Mouse (Mus musculus) stomach, postnatal 0 days (tissue): ENCODE measurements at regions not wholly inside any gene's neighbourhood (a gene's known extent, or its start where the extent isn't known, plus 50 kb on each side); places are given as distances from the start of the nearest gene placed in this dataset.
"Not testable (repeated sequence)": the region's sequence is repeated elsewhere in the genome, so short reads cannot be mapped to it uniquely, and the experiment has no call there.

Experiments used
- ATAC-seq: fragments of 200-750 bp; cut with Nextera tagmentation; 2 replicates; pipeline ENCODE4 v1.8.0; 2017; ENCODE audit not compliant: low FRiP score, low TSS enrichment
- DNase-seq: peaks from one replicate; pipeline ENCODE4 v3.0.0-alpha.2; 2016; ENCODE audit warnings: low spot score
- H3K27ac ChIP-seq: fragments of 300-500 bp; sonication (generic); replicated peaks from 2 replicates; pipeline ENCODE4 v1.5.1; 2014; ENCODE audit warnings: mild to moderate bottlenecking, control low read depth
- H3K27me3 ChIP-seq: fragments of 300-500 bp; sonication (generic); 2 replicates; pipeline ENCODE4 v1.6.1; 2014; ENCODE audit warnings: low read length; ENCODE audit not compliant: control insufficient read depth, insufficient read depth
- H3K36me3 ChIP-seq: fragments of 300-500 bp; sonication (generic); 2 replicates; pipeline ENCODE4 v1.6.1; 2014; ENCODE audit warnings: low read length, mixed read lengths; ENCODE audit not compliant: control insufficient read depth, insufficient read depth
- H3K4me1 ChIP-seq: fragments of 300-500 bp; sonication (generic); replicated peaks from 2 replicates; pipeline ENCODE4 v1.6.1; 2014; ENCODE audit warnings: antibody characterized with exemption; ENCODE audit not compliant: control insufficient read depth, insufficient read depth
- H3K4me2 ChIP-seq: fragments of 300-500 bp; sonication (generic); replicated peaks from 2 replicates; pipeline ENCODE4 v1.6.1; 2014; ENCODE audit warnings: low read depth, mild to moderate bottlenecking, control low read depth, moderate library complexity
- H3K4me3 ChIP-seq: fragments of 300-500 bp; sonication (generic); 2 replicates; pipeline ENCODE4 v1.5.1; 2014; ENCODE audit warnings: low read depth, low read length, control low read depth
- H3K9ac ChIP-seq: fragments of 300-500 bp; sonication (generic); 2 replicates; pipeline ENCODE4 v1.6.1; 2014; ENCODE audit warnings: mild to moderate bottlenecking, low read length, control low read depth, mixed read lengths
- H3K9me3 ChIP-seq: fragments of 300-500 bp; sonication (generic); 2 replicates; pipeline ENCODE4 v1.6.1; 2016; ENCODE audit warnings: low read length; ENCODE audit not compliant: control insufficient read depth
- CTCF ChIP-seq: IDR thresholded peaks from 2 replicates; pipeline ENCODE4 v1.5.1; 2016; ENCODE audit warnings: antibody characterized with exemption, low read depth, mild to moderate bottlenecking, moderate library complexity
- EP300 ChIP-seq: optimal IDR thresholded peaks from 2 replicates; pipeline ENCODE3; 2016; ENCODE audit warnings: antibody characterized with exemption
- WGBS: fragments of 180-500 bp; shearing (Covaris S2); extraction: QIAGEN DNeasy Blood & Tissue Kit; methylation state at CpG from one replicate; pipeline ENCODE4 v1.1.7; 2014; 5-methylcytosine and 5-hydroxymethylcytosine counted together

- no peak overlapping the region for H3K9ac ChIP-seq
- no peak overlapping the region for H3K4me2 ChIP-seq
- WGBS: 70% methylated on average over 3 of the region's 3 CpGs
- no peak for ATAC-seq
- H3K27me3 ChIP-seq: no peaks in the 10 kb centered on the region
- DNase-seq: no peak
- TF ChIP-seq EP300 (no peak), CTCF (no peak)
- no peak overlapping the region for H3K27ac ChIP-seq
- H3K36me3 ChIP-seq: no peaks in the 10 kb centered on the region
- H3K4me3 ChIP-seq: no peak overlapping the region
- H3K4me1 ChIP-seq: no peaks in the 10 kb centered on the region
- H3K9me3 ChIP-seq: no peaks in the 10 kb centered on the region
These were observed 113.9 kb downstream of the Mfap3l start for GRCm38 (mm10) chr8:60746486-60746885.

GRCm38 (mm10) chr8:60755704-60756415 is 123.2 kb downstream of the Mfap3l start:
- Histone ChIP-seq H3K4me1 (no peaks in the 10 kb centered on the region), H3K9ac (no peak overlapping the region), H3K27me3 (no peaks in the 10 kb centered on the region), H3K36me3 (no peaks in the 10 kb centered on the region), H3K27ac (no peak overlapping the region), H3K4me3 (no peak overlapping the region), H3K9me3 (no peaks in the 10 kb centered on the region), H3K4me2 (no peak overlapping the region)
- DNase-seq: no peak
- no peak for ATAC-seq
- no peak for TF ChIP-seq EP300
- no peak for TF ChIP-seq CTCF
- 54% methylated on average over 18 of the region's 18 CpGs for WGBS

- no peaks in the 10 kb centered on the region for H3K9me3 ChIP-seq
- H3K4me3 ChIP-seq: no peak overlapping the region
- no peaks in the 10 kb centered on the region for H3K36me3 ChIP-seq
- H3K9ac ChIP-seq: no peak overlapping the region
- H3K4me1 ChIP-seq: no peaks in the 10 kb centered on the region
- TF ChIP-seq CTCF: no peak
- TF ChIP-seq EP300: no peak
- H3K27ac ChIP-seq: no peak overlapping the region
- no peak for ATAC-seq
- no peaks in the 10 kb centered on the region for H3K27me3 ChIP-seq
- H3K4me2 ChIP-seq: no peak overlapping the region
- no peak for DNase-seq
- WGBS: 87% methylated on average over 7 of the region's 7 CpGs
These were observed 126.3 kb upstream of the Hpf1 start for GRCm38 (mm10) chr8:60763959-60764358.

DNA sequence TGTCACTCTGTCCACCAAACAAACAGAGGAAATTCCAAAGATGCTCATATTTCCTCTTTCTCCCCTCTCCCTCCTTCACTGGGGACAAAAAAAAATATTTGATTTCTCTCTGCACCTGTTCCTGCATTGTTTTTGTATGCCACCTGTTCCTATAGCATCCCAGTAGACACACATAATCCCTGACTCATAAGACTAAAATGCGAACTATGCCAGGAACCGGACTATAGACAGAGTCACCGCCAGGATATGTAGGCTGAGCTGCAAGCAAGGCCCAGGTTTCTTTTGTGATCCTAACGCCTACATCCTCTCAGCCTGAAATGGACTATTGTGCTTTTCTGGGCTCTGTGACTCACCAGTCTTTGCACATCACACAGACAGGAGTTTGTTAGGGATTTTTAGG is 116.9 kb upstream of the Hpf1 start:
- Histone ChIP-seq H3K4me2 (no peak overlapping the region), H3K4me1 (no peaks in the 10 kb centered on the region), H3K27me3 (no peaks in the 10 kb centered on the region), H3K4me3 (no peak overlapping the region), H3K9me3 (no peaks in the 10 kb centered on the region), H3K36me3 (no peaks in the 10 kb centered on the region), H3K27ac (no peak overlapping the region), H3K9ac (no peak overlapping the region)
- TF ChIP-seq EP300: no peak
- no peak for TF ChIP-seq CTCF
- DNase-seq: no peak
- WGBS: 31% methylated on average over 4 of the region's 4 CpGs
- no peak for ATAC-seq

DNA sequence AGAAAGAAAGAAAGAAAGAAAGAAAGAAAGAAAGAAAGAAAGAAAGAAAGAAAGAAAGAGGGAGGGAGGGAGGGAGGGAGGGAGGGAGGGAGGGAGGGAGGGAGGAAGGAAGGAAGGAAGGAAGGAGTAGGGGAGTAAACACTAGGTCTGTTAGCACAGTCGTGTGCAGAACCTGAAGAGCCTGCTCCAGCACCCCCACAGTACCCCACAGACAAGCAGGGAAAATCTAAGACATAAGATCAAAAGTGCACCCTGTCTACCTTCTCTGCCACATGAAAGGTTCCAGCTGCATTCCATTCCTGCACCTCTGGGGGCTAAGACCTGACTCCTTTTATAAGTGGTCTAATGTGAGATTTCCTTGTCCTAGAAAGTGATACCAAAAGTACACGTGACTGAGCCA is 114.0 kb upstream of the Hpf1 start:
- H3K27ac ChIP-seq, ATAC-seq, H3K9me3 ChIP-seq, H3K4me2 ChIP-seq, H3K27me3 ChIP-seq, H3K4me1 ChIP-seq, H3K4me3 ChIP-seq, DNase-seq, H3K36me3 ChIP-seq, H3K9ac ChIP-seq: not testable (repeated sequence)
- WGBS: 17% methylated on average over 2 of the region's 2 CpGs

DNA sequence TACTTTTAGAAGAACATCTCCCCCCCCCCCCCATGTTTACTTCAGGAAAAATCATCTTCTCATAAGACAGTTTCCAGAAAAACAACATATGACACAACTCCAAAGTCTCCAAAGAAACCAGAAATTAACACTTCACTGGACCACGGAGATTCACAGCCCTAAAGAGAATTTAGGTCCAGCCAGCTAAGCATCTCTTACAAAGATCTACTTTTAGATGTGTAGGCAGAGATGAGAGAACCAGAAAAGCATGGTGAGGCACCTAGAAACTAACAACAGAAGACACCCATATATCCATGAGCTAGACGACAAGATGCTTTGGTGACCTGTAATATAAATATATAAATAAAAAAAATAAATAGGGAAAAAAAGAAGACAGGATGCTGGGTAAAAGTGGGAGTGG is 105.2 kb upstream of the Hpf1 start:
- Histone ChIP-seq H3K4me3 (no peak overlapping the region), H3K4me1 (no peaks in the 10 kb centered on the region), H3K36me3 (no peaks in the 10 kb centered on the region), H3K9me3 (no peaks in the 10 kb centered on the region), H3K9ac (no peak overlapping the region), H3K4me2 (no peak overlapping the region), H3K27ac (no peak overlapping the region), H3K27me3 (no peaks in the 10 kb centered on the region)
- ATAC-seq (no peak), DNase-seq (no peak)
- TF ChIP-seq EP300: no peak
- no peak for TF ChIP-seq CTCF
- 79% methylated on average over 2 of the region's 2 CpGs for WGBS
